Mouse (Mus musculus) megakaryocyte, embryonic 14.5 days (primary cell): ENCODE results near the gene D11Wsu47e.

Experiments used
- FLI1 ChIP-seq: IDR thresholded peaks from 2 replicates; pipeline ENCODE4 v1.6.1; 2012; ENCODE audit warnings: low read length, inconsistent platforms, mixed read lengths
- GATA1 ChIP-seq: IDR thresholded peaks from 3 replicates; pipeline ENCODE4 v1.6.1; 2012; ENCODE audit warnings: mixed read lengths, low read length, inconsistent platforms, borderline replicate concordance

DNA sequence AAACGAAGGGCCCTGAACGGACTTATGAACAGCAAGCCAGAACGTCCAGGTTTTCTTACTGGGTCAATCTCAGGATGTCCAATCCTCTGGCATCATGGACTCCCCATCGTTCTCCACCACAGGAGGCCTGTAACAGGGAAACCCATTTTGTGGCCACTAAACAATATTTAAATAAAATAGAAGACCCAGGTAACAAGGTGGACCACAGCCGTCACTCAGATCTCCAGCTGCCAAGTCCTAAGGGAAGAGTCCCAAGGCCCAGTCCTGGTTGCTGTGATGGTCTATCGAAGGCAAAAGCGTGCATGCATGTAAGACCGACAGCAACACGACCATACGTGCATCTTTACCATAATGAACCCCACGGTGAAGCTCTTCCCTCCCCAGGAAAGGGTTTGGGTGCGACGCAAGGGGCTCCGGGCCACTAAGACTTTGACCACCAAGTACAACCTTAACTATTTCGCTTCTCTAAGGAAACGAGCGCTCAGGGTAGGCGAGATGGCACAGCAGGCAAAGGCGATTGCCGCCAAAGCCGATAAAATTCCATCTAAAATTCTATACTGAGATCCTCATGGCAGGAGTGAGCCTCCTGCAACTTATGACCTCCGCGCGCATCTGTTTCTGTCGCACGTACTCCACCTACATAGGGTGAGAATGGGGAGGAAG is 35.4 kb upstream of the D11Wsu47e start, which contains the start of gene Cog1:
- no peak for TF ChIP-seq GATA1
- no peak for TF ChIP-seq FLI1
